Mouse (Mus musculus) embryo, embryonic 11 days (tissue): ENCODE measurements at regions not wholly inside any gene's neighbourhood (a gene's known extent, or its start where the extent isn't known, plus 50 kb on each side); places are given as distances from the start of the nearest gene placed in this dataset.

Experiments used
- DNase-seq: peaks from one replicate; pipeline ENCODE4 v3.0.0-alpha.2; 2015

DNA sequence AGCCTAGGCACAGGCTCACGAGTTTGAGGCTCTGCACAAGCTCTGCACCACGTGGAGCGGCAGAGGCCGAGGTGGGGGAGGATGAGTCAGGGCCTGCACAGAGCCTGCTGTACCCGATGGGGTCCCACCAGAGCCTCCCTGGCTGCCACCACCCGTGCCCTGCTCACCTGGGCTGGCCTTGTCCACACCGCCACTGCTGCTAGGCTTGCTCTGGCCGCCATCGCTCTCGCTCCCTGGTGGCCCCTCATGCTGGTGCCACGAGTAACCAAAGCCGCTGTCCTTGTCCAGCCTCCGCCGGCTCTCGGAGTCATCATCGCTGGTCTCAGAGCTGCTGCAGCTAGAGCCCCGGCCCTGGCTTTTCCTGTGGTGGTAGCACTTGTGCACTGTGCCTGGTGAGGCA is 386.8 kb downstream of the Gm8797 start:
- DNase-seq, result no peak

DNA sequence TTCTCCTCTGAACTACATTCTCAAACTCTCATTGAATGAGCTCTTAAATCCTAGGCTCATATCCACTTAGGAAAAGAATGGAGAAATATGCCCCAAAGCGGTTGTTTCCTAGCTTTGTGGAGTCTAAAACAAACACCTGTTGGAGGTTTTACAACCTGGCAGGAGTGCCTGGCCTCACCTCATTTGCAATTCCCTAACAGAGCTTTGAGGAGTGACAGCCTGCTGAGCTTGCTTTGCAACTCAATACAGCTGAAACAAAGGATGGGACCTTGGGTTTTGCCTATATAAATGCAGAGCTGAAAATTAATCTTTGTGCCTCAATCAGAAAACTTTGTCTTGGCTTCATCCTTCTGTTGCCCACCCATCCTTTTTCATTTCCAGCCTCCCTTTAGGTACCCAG is 423.2 kb downstream of the Gm8797 start:
- no peak for DNase-seq

DNA sequence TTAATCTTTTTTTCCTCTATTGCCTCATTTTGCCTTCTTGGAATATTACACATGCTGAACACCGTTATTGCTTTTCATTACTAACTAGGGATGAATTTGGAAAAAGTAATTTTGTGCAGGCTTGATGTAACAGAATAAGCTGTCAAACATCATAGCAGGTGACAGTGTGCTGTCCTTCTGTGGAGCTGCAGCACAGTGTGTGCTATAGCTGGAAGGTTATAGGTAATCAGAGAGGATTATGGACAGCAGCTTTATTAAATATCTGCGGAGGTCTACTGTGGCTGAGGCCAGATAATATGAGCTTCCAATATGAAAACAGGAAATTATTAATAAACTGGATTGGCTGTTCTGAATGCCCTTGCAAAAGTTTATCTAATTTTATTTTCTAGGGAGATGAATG is 431.9 kb downstream of the Gm8797 start:
- no peak for DNase-seq

DNA sequence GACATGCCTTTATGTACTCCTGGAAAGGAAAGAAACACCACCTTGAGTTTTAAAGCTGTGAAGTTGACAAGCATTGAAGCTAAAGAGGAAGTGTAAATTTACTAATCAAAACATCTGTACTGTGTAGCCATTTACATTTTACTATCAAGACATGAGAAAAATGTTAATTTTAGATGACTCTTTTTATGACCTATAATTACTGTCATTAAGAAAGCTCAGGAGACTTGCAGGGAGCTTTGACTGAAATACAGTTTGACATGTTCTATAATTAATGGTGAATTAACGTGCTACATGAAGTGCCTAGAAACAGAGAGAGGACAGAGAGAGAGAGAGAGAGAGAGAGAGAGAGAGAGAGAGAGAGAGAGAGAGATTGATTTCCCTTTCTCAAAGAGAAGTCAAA is 432.8 kb downstream of the Gm8797 start:
- DNase-seq, result no peak

DNA sequence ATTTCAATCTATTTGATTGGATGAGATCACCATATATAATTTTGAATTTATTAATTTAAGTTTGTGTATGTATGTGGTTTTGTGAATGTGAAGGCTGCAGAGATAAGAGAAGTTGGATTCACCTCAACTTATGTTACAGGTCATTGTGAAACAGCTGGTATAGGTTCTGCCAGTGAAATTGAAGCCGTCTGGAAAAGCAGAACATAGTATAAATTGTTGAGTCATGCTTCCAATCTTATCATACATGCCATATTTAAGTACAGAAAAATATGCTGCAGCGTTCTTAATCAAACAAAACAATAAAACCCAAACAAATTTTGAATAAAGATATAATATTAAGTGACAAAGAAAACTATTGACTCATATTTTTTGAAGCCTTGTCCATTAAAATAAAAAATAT is 415.6 kb downstream of the 1700008P02Rik start:
- no peak for DNase-seq

DNA sequence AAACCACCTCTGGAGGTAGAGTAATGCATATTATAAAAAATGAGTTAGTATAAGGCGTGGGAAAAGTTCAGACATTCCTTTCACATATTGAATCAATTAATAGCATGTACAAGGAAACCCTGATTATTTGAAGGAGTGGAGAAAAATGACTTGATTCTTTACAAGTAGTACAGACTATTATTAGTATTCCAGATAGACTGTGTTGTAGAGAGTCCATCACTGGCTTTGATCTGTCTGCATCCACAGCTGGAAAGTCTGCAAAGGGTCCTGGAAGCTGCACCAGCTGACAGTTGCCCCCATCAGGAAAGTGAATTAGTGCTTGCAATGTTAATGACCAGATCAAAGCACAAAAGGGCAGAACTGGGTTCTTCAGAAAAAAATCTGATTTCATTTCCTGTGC is 391.6 kb downstream of the 1700008P02Rik start:
- DNase-seq, result peak; percentile 32
